8 mouse cellular contexts compared by ENCODE assay signal in the genomic region with DNA sequence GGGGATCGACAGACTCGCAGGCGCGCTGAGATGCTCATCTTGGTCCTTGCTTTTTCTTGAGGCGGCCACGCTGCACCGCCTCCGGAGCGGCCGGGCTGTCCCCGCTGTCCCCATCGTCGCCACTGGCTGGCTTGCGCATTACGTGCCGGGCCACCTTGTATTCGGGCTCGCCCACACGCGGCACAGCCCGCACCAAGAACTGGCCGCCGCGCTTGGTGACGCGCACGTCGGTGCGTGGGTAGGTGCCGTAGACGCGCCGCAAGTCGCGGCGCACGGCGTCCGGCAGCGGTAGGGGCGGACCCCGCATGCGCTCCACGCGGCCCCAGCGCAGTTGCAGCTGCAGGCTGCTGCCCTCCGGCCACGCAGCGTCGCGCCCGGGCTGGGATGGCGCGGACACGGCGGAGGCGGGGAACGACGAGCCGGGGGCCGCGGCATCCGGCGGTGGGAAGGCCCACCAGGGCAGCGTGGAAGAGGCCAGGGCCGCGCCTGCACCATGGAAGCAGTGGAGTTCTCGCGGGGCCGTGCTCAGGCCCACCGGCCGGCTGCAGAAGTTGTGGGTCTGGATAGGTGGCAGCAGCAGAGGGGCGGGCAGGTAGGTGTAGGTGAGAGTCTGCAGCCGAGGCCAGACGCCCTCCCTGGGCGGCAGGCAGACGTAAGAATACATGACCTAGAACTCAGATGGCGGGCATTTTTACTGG. TPM values are rescaled to one million over a fixed set of nuclear protein-coding genes. Genes with fewer than 3 reads are reported as not detected.
A peak's percentile ranks its signal among the peaks of the same experiment; 100 is the strongest.
DNase-seq lines count a peak whose midpoint lies in the region; ATAC-seq and TF ChIP-seq lines count a peak whose summit lies in the region.

No protein-coding gene starts in this region.

- H3K79me2 ChIP-seq in heart, adult 2 months (replicated peaks; ENCODE audit: control insufficient read depth, insufficient read depth, low read length): no peaks in the 10 kb centered on the region

- H3K9me3 ChIP-seq in embryonic facial prominence, embryonic 12.5 days: no peaks in the 10 kb centered on the region
- no peaks in the 10 kb centered on the region for H3K9me3 ChIP-seq in limb, embryonic 11.5 days (ENCODE audit: control insufficient read depth, low read length)
- no peaks in the 10 kb centered on the region for H3K9me3 ChIP-seq in midbrain, embryonic 11.5 days (ENCODE audit: control insufficient read depth, low read length)

- peak overlapping the region; percentile 86 for H3K4me2 ChIP-seq in embryonic facial prominence, embryonic 12.5 days (replicated peaks)
- H3K4me2 ChIP-seq in limb, embryonic 11.5 days (ENCODE audit: low read depth, severe bottlenecking): peak overlapping the region; percentile 73
- H3K4me2 ChIP-seq in midbrain, embryonic 11.5 days: peak overlapping the region; percentile 94

- TF ChIP-seq EP300 in heart, adult 2 months (IDR thresholded peaks at IDR 0.05; ENCODE audit: insufficient read depth, low read depth, low read length): no peak

- TF ChIP-seq CTCF in heart, adult 2 months (IDR thresholded peaks at IDR 0.05): peak; percentile 29

- peak; percentile 56; the same call in 1 of the 2 replicates for TF ChIP-seq POLR2A in heart, adult 2 months (IDR thresholded peaks at IDR 0.05; ENCODE audit: insufficient read depth, low read depth, low read length)

- peak overlapping the region; percentile 67 for H3K4me3 ChIP-seq in embryonic facial prominence, embryonic 12.5 days
- H3K4me3 ChIP-seq in heart, adult 2 months: peak overlapping the region; percentile 68
- peak overlapping the region; percentile 53 for H3K4me3 ChIP-seq in limb, embryonic 11.5 days (ENCODE audit: low read depth, low read length)
- H3K4me3 ChIP-seq in midbrain, embryonic 11.5 days (ENCODE audit: low read depth, low read length): peak overlapping the region; percentile 56

- H3K9ac ChIP-seq in embryonic facial prominence, embryonic 12.5 days: peak overlapping the region; percentile 83
- H3K9ac ChIP-seq in heart, adult 2 months (ENCODE audit: low read depth, low read length): peak overlapping the region; percentile 76
- H3K9ac ChIP-seq in limb, embryonic 11.5 days (ENCODE audit: low read length): peak overlapping the region; percentile 72
- H3K9ac ChIP-seq in midbrain, embryonic 11.5 days (ENCODE audit: low read length): peak overlapping the region; percentile 76

- WGBS in embryonic facial prominence, embryonic 12.5 days: under 1% methylated on average over 78 of the region's 78 CpGs
- WGBS in heart, adult 2 months: under 1% methylated on average over 78 of the region's 78 CpGs
- under 1% methylated on average over 77 of the region's 78 CpGs for WGBS in limb, embryonic 11.5 days
- WGBS in midbrain, embryonic 11.5 days: 1% methylated on average over 77 of the region's 78 CpGs

- peaks cover 16% of the 10 kb centered on the region; the same call in 1 of the 2 replicates for H3K27me3 ChIP-seq in embryonic facial prominence, embryonic 12.5 days
- no peaks in the 10 kb centered on the region for H3K27me3 ChIP-seq in heart, adult 2 months (ENCODE audit: control insufficient read depth, insufficient read depth, low read length)
- H3K27me3 ChIP-seq in limb, embryonic 11.5 days (ENCODE audit: control insufficient read depth, insufficient read depth, low read length): 0 out of 2 replicates have a peak, but pooled peaks cover 6% of the 10 kb centered on the region
- H3K27me3 ChIP-seq in midbrain, embryonic 11.5 days (ENCODE audit: control insufficient read depth, insufficient read depth, low read length): peaks cover 23% of the 10 kb centered on the region

- peaks cover 10% of the 10 kb centered on the region; the same call in 1 of the 2 replicates for H3K4me1 ChIP-seq in embryonic facial prominence, embryonic 12.5 days
- H3K4me1 ChIP-seq in heart, adult 2 months (ENCODE audit: control insufficient read depth, insufficient read depth, low read length): no peaks in the 10 kb centered on the region
- no peaks in the 10 kb centered on the region for H3K4me1 ChIP-seq in limb, embryonic 11.5 days (ENCODE audit: control insufficient read depth, insufficient read depth, low read length)
- peaks cover 10% of the 10 kb centered on the region for H3K4me1 ChIP-seq in midbrain, embryonic 11.5 days (ENCODE audit: control insufficient read depth, insufficient read depth, low read length)

- H3K36me3 ChIP-seq in embryonic facial prominence, embryonic 12.5 days: no peaks in the 10 kb centered on the region
- H3K36me3 ChIP-seq in heart, adult 2 months (ENCODE audit: control insufficient read depth, insufficient read depth, low read length): no peaks in the 10 kb centered on the region
- H3K36me3 ChIP-seq in limb, embryonic 11.5 days (ENCODE audit: control insufficient read depth, insufficient read depth, low read length): no peaks in the 10 kb centered on the region
- no peaks in the 10 kb centered on the region for H3K36me3 ChIP-seq in midbrain, embryonic 11.5 days (ENCODE audit: control insufficient read depth, insufficient read depth, low read length)

- ATAC-seq in embryonic facial prominence, embryonic 12.5 days (ENCODE audit: insufficient number of reproducible peaks, insufficient read depth, low FRiP score, low TSS enrichment): peak; percentile 77
- ATAC-seq in limb, embryonic 11.5 days (ENCODE audit: insufficient number of reproducible peaks, low FRiP score, low TSS enrichment, low read depth): peak; percentile 73
- peak; percentile 89 for ATAC-seq in midbrain, embryonic 11.5 days (ENCODE audit: low FRiP score)

- intact Hi-C loops in heart, adult 2 months (cut with DNase I): no loop called here

- peak; percentile 86 for DNase-seq in A20 (ENCODE audit: low read depth, low spot score)
- peak; percentile 73 for DNase-seq in adrenal gland, adult 8-10 months
- peak; percentile 82 to 84 for DNase-seq in heart, adult 2 months
- DNase-seq in kidney, adult 18-20 months: peak; percentile 70
- DNase-seq in limb, embryonic 11.5 days (ENCODE audit: low spot score): peak; percentile 73
- peak; percentile 96 for DNase-seq in midbrain, embryonic 11.5 days (ENCODE audit: low spot score, missing footprints)
- DNase-seq in right cerebral cortex, postnatal 4 days: peak; percentile 86

- H3K27ac ChIP-seq in embryonic facial prominence, embryonic 12.5 days: peak overlapping the region; percentile 72
- peak overlapping the region; percentile 71 for H3K27ac ChIP-seq in heart, adult 2 months
- peak overlapping the region; percentile 22; the same call in 1 of the 2 replicates for H3K27ac ChIP-seq in limb, embryonic 11.5 days (replicated peaks; ENCODE audit: low read depth, low read length)
- H3K27ac ChIP-seq in midbrain, embryonic 11.5 days (ENCODE audit: low read depth, low read length): peak overlapping the region; percentile 35; the same call in 1 of the 2 replicates

RNA-seq across cellular contexts. Expression of a gene that starts 1.2 kb away (rescaled TPM):
- total RNA-seq in adrenal gland, adult 8-10 months (2022): 1 to 10 TPM; 1.1 to 2.4 (median 1.5) TPM
- 2.2 and 2.3 TPM in 2 replicates for polyA plus RNA-seq in embryonic facial prominence, embryonic 12.5 days (2016; fragmentation: Nextera tagmentation; extraction: Ambion mirVana)
- under 1 TPM; 0.34 to 0.43 TPM for total RNA-seq in heart, adult 2 months (2021)
- polyA plus RNA-seq in heart, adult 2 months (2012; rRNA removed): 0.66 and 0.73 TPM in 2 replicates
- polyA plus RNA-seq in limb, embryonic 11.5 days (2014; fragmentation: Nextera tagmentation; extraction: Ambion mirVana): 1.2 and 1.8 TPM in 2 replicates
- polyA plus RNA-seq in midbrain, embryonic 11.5 days (2014; fragmentation: Nextera tagmentation; extraction: Ambion mirVana): 1.2 and 1.6 TPM in 2 replicates

RNA-seq across cellular contexts. Expression of a gene that starts 8.0 kb away (rescaled TPM):
- total RNA-seq in adrenal gland, adult 8-10 months (2022): 10 to 100 TPM; 11.7 to 21.1 (median 16.6) TPM
- 4.4 and 4.6 TPM in 2 replicates for polyA plus RNA-seq in embryonic facial prominence, embryonic 12.5 days (2016; fragmentation: Nextera tagmentation; extraction: Ambion mirVana)
- total RNA-seq in heart, adult 2 months (2021): 1 to 10 TPM; 2.6 to 3.1 TPM
- polyA plus RNA-seq in heart, adult 2 months (2012; rRNA removed): 3.2 and 4.5 TPM in 2 replicates
- 5.3 and 5.7 TPM in 2 replicates for polyA plus RNA-seq in limb, embryonic 11.5 days (2014; fragmentation: Nextera tagmentation; extraction: Ambion mirVana)
- 4.3 and 5.5 TPM in 2 replicates for polyA plus RNA-seq in midbrain, embryonic 11.5 days (2014; fragmentation: Nextera tagmentation; extraction: Ambion mirVana)

RNA-seq across cellular contexts. Expression of a gene that starts 10.4 kb away (rescaled TPM):
- total RNA-seq in adrenal gland, adult 8-10 months (2022): 100 to 1,000 TPM in 2 of 4 experiments, 10 to 100 TPM in 2; 77.2 to 109 (median 89.6) TPM
- 207 TPM in 2 replicates for polyA plus RNA-seq in embryonic facial prominence, embryonic 12.5 days (2016; fragmentation: Nextera tagmentation; extraction: Ambion mirVana)
- total RNA-seq in heart, adult 2 months (2021): 10 to 100 TPM; 79.8 to 91.3 TPM
- polyA plus RNA-seq in heart, adult 2 months (2012; rRNA removed): 58.7 and 73.5 TPM in 2 replicates
- polyA plus RNA-seq in limb, embryonic 11.5 days (2014; fragmentation: Nextera tagmentation; extraction: Ambion mirVana): 163 and 179 TPM in 2 replicates
- polyA plus RNA-seq in midbrain, embryonic 11.5 days (2014; fragmentation: Nextera tagmentation; extraction: Ambion mirVana): 215 and 221 TPM in 2 replicates

RNA-seq across cellular contexts. Expression of a gene that starts 20.9 kb away (rescaled TPM):
- 10 to 100 TPM; 11.9 to 16.2 (median 13.2) TPM for total RNA-seq in adrenal gland, adult 8-10 months (2022)
- 15.4 and 16.4 TPM in 2 replicates for polyA plus RNA-seq in embryonic facial prominence, embryonic 12.5 days (2016; fragmentation: Nextera tagmentation; extraction: Ambion mirVana)
- total RNA-seq in heart, adult 2 months (2021): 1 to 10 TPM; 5.3 TPM
- polyA plus RNA-seq in heart, adult 2 months (2012; rRNA removed): 5.3 and 8.0 TPM in 2 replicates
- 10.9 and 15.1 TPM in 2 replicates for polyA plus RNA-seq in limb, embryonic 11.5 days (2014; fragmentation: Nextera tagmentation; extraction: Ambion mirVana)
- 20.0 and 25.5 TPM in 2 replicates for polyA plus RNA-seq in midbrain, embryonic 11.5 days (2014; fragmentation: Nextera tagmentation; extraction: Ambion mirVana)

RNA-seq across cellular contexts. Expression of a gene that starts 22.0 kb away (rescaled TPM):
- total RNA-seq in adrenal gland, adult 8-10 months (2022): 10 to 100 TPM in 3 of 4 experiments, 1 to 10 TPM in 1; 7.9 to 14.9 (median 13.1) TPM
- polyA plus RNA-seq in embryonic facial prominence, embryonic 12.5 days (2016; fragmentation: Nextera tagmentation; extraction: Ambion mirVana): 6.9 and 8.1 TPM in 2 replicates
- total RNA-seq in heart, adult 2 months (2021): under 1 TPM; 0.60 to 0.80 TPM
- 1.4 and 1.6 TPM in 2 replicates for polyA plus RNA-seq in heart, adult 2 months (2012; rRNA removed)
- 1.3 and 1.7 TPM in 2 replicates for polyA plus RNA-seq in limb, embryonic 11.5 days (2014; fragmentation: Nextera tagmentation; extraction: Ambion mirVana)
- polyA plus RNA-seq in midbrain, embryonic 11.5 days (2014; fragmentation: Nextera tagmentation; extraction: Ambion mirVana): 10.7 and 11.0 TPM in 2 replicates

Comparison
In these comparisons a context has a peak if more than half of its experiments do, and no peak if none do; other contexts are left out.
1. Peak in every context shown above with its lines: DNase-seq, ATAC-seq, H3K4me3 ChIP-seq and H3K27ac ChIP-seq.
2. H3K27ac ChIP-seq: peak in every context shown above with its lines; median percentile 72 in embryonic facial prominence, embryonic 12.5 days; 71 in heart, adult 2 months; 35 in midbrain, embryonic 11.5 days; 22 in limb, embryonic 11.5 days.